Mouse (Mus musculus) kidney, embryonic 15.5 days (tissue): ENCODE measurements at regions not wholly inside any gene's neighbourhood (a gene's known extent, or its start where the extent isn't known, plus 50 kb on each side); places are given as distances from the start of the nearest gene placed in this dataset.

ENCODE experiments used
- ATAC-seq: fragments of 200-750 bp; cut with Nextera tagmentation; replicated peaks from 2 replicates; pipeline ENCODE4 v1.8.0; 2017; ENCODE audit warnings: moderate TSS enrichment; ENCODE audit not compliant: low FRiP score
- H3K27ac ChIP-seq: fragments of 300-500 bp; sonication (generic); 2 replicates; pipeline ENCODE4 v1.5.1; 2015; ENCODE audit warnings: mild to moderate bottlenecking, inconsistent platforms
- H3K27me3 ChIP-seq: fragments of 300-500 bp; sonication (generic); 2 replicates; pipeline ENCODE4 v1.6.1; 2015; ENCODE audit warnings: inconsistent platforms
- H3K36me3 ChIP-seq: fragments of 300-500 bp; sonication (generic); 2 replicates; pipeline ENCODE4 v1.6.1; 2015; ENCODE audit warnings: inconsistent platforms
- H3K4me1 ChIP-seq: fragments of 300-500 bp; sonication (generic); 2 replicates; pipeline ENCODE4 v1.6.1; 2015; ENCODE audit warnings: inconsistent platforms
- H3K4me2 ChIP-seq: fragments of 300-500 bp; sonication (generic); 2 replicates; pipeline ENCODE4 v1.6.1; 2015; ENCODE audit warnings: moderate library complexity, mild to moderate bottlenecking, inconsistent platforms
- H3K4me3 ChIP-seq: fragments of 300-500 bp; sonication (generic); replicated peaks from 2 replicates; pipeline ENCODE4 v1.5.1; 2015; ENCODE audit warnings: mild to moderate bottlenecking, inconsistent platforms
- H3K9ac ChIP-seq: fragments of 300-500 bp; sonication (generic); 2 replicates; pipeline ENCODE4 v1.6.1; 2015; ENCODE audit warnings: mild to moderate bottlenecking, inconsistent platforms
- H3K9me3 ChIP-seq: fragments of 300-500 bp; sonication (generic); replicated peaks from 2 replicates; pipeline ENCODE4 v1.6.1; 2016; ENCODE audit warnings: inconsistent platforms
- WGBS: fragments of 180-500 bp; shearing (Covaris S2); methylation state at CpG from one replicate; pipeline ENCODE4 v1.1.7; 2015; ENCODE audit warnings: mixed read lengths; 5-methylcytosine and 5-hydroxymethylcytosine counted together

DNA sequence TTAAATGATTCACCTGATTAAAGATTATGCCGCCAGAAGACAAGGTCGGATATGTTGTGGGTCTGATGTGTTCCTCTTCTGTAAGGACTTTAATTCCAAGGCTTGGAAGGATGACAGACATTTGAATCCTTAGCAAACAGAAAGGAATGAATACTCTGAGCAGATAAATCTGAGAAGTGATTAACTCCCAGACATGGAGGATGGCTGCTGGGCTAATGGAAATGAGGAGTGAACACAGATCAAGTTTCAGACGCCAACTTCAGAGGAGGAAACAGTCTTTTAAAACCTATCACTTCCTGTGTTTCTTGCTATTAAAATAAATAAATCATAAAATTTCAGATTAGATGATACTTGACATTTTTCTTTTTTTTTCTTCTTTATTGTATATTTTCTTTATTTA, 72.0 kb upstream of the Bmper start:
- no peaks in the 10 kb centered on the region; the same call in 1 of the 2 replicates for H3K27me3 ChIP-seq
- 0 out of 2 replicates have a peak, but pooled peaks cover 3% of the 10 kb centered on the region for H3K4me1 ChIP-seq
- H3K9ac ChIP-seq: no peak overlapping the region
- 39% methylated on average over 3 of the region's 3 CpGs for WGBS
- H3K36me3 ChIP-seq: no peaks in the 10 kb centered on the region
- peak; percentile 56; the same call in 1 of the 2 replicates for ATAC-seq
- H3K4me3 ChIP-seq: no peak overlapping the region
- no peaks in the 10 kb centered on the region for H3K9me3 ChIP-seq
- no peak overlapping the region for H3K4me2 ChIP-seq
- H3K27ac ChIP-seq: no peak overlapping the region

DNA sequence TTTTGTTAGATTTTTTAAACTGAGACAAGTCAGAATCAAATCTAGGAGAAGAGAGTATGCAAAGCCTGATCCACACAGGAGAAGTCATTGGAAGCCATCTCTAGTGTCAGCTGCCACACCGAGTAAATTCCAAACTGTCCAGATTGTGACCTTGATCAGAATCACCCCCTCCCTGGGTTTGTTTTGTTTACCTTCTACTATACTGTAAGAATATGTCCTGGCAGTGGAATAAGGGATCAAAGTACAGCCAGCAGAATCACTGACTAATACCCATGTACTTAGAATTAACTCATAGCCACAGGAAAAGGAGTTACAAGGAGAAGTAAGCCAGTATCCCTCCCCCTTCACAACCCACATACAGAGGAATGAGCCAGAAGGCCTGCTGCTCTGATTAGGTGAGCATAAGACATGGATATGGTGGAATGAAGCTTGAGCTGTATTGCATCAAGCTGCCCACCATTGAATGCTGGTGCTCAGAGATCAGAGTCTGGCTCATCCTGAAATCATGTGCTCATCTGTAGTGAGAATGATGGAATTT, 70.9 kb upstream of the Bmper start:
- no peaks in the 10 kb centered on the region for H3K9me3 ChIP-seq
- 66% methylated on average over 1 of the region's 1 CpGs for WGBS
- H3K36me3 ChIP-seq: no peaks in the 10 kb centered on the region
- H3K27ac ChIP-seq: no peak overlapping the region
- no peaks in the 10 kb centered on the region; the same call in 1 of the 2 replicates for H3K27me3 ChIP-seq
- H3K4me1 ChIP-seq: 0 out of 2 replicates have a peak, but pooled peaks cover 3% of the 10 kb centered on the region
- H3K4me2 ChIP-seq: no peak overlapping the region
- H3K9ac ChIP-seq: no peak overlapping the region
- no peak overlapping the region for H3K4me3 ChIP-seq
- ATAC-seq: no peak

DNA sequence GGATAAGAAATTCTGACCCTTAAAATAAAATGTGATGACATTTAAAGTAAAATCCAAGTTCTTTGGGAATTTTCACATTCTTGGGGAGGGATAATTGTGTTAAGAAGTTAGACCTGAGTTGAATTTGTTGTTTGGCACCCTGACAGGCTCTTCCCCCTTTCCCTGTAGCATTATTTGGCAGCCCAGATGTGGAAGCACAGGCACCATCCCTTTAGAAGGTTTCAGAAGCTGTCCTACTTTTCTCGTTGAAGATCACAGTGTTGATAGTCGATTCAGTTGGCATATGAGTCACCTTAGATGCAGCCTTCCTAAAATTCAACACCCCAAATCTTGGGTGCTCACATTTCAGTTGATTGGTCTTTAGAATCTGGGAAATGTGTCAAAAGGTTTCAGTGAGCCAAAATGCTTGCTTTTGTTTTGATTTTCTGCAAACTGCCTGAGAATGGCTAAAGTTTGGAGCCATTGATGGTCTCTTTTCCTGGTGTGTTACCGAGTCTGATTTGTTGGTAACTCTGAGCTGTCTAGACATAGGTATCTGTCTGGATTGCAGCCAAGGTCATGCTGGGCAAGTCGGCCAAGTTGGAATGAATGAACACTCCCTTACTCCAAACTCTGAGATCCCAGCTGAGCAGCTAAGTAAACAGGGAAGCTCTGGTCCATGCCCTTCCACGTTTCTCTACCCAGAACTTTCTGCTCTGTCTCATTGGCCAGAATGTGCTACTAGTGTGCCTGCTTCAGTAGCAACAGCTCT, 65.9 kb upstream of the Bmper start:
- 40% methylated on average over 5 of the region's 5 CpGs for WGBS

DNA sequence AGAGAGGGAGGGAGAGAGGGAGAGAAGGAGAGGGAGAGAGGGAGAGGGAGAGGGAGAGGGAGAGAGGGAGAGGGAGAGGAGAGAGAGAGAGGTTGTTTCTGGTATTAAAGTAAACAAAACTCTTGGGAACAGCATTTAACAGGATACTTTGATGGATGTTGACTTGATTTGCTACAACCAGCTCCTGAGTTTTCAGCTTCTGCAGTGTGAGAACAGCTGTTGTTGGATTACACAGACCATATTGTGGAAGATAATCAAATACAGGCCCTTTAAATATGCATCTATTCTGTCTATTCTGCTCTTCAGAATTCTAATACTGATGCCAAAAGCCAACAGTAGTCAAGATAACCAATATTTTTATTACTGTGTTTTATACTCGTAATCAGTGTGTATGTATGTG, 64.4 kb upstream of the Bmper start:
- no peaks in the 10 kb centered on the region for H3K27me3 ChIP-seq
- H3K9me3 ChIP-seq: no peaks in the 10 kb centered on the region
- no peak for ATAC-seq
- no peaks in the 10 kb centered on the region for H3K4me1 ChIP-seq
- no peaks in the 10 kb centered on the region for H3K36me3 ChIP-seq
- no peak overlapping the region for H3K9ac ChIP-seq
- H3K27ac ChIP-seq: no peak overlapping the region
- H3K4me3 ChIP-seq: no peak overlapping the region
- H3K4me2 ChIP-seq: no peak overlapping the region
- 62% methylated on average over 1 of the region's 1 CpGs for WGBS

More for the DNA sequence above, 65.9 kb upstream of the Bmper start:
- Histone ChIP-seq H3K36me3 (no peaks in the 10 kb centered on the region), H3K9ac (no peak overlapping the region), H3K4me3 (no peak overlapping the region), H3K4me2 (no peak overlapping the region), H3K4me1 (no peaks in the 10 kb centered on the region), H3K27me3 (no peaks in the 10 kb centered on the region), H3K27ac (no peak overlapping the region), H3K9me3 (no peaks in the 10 kb centered on the region)
- ATAC-seq: no peak

DNA sequence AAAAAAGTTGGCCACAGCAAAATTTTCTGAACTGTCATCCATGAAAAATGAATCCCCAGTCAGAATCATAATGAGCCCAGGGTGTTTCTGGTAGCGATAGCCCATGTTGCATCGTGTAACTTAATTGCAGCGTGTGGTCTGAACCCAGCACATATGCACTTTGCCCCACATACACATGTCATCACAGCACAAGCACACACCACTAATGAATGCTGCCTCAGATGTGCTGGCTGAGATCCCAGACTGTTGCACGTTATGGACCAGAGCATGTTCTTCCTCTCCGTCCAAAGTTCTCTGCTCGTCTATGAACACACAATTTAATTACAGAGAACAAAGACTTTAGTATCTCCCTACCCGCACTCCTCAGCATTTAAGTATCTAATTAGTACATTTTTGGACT, 61.5 kb upstream of the Bmper start:
- H3K27ac ChIP-seq: no peak overlapping the region
- H3K9me3 ChIP-seq: no peaks in the 10 kb centered on the region
- H3K9ac ChIP-seq: no peak overlapping the region
- no peak overlapping the region for H3K4me3 ChIP-seq
- ATAC-seq: no peak
- no peaks in the 10 kb centered on the region for H3K4me1 ChIP-seq
- no peaks in the 10 kb centered on the region for H3K27me3 ChIP-seq
- 79% methylated on average over 7 of the region's 7 CpGs for WGBS
- no peaks in the 10 kb centered on the region for H3K36me3 ChIP-seq
- H3K4me2 ChIP-seq: no peak overlapping the region

DNA sequence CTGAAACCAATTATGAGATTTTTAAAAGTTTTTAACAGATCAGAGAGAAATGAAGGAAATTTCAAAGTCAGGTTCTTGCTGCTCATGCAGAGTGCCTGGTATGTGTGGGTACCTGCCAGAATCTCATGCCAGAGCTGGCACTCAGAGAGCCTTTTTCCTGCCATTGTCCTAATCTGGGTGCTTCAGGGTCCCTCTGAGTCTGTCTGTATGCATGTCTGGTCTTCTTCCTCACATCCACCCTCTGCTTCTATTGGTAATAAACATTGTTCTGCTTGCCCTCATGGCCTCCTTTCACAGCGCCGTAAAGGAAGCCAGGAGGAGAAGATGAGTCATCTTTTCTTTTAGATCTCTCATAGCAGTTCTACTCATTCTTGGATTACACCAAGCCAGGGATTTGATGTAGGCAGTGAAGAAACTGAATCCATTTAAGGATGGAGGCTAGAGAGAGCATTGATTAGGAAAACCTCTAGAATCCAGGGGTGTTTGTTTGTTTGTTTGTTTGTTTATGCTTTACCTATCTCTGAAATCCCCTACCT, 55.8 kb upstream of the Bmper start:
- 62% methylated on average over 2 of the region's 2 CpGs for WGBS
- H3K9me3 ChIP-seq: no peaks in the 10 kb centered on the region

DNA sequence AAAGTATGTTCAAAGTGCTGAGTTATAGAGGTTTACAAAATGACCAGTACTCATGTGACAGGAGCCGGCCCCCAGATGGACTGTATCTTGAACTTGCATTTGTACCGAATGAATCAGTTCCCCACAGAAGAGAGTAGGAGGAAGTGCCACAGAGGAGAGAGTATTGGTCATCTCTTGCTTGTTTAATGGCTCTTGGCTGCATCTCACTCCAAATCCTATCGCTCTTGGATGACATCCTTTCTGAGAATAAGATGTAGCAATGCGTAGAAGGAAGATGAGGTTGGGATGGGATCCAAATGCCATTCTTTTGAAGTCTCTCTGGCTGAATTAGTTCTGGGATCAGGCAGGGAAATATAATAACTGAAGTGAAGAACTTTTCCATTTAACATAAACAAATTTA, 55.2 kb upstream of the Bmper start:
- H3K4me2 ChIP-seq: no peak overlapping the region
- H3K27ac ChIP-seq: no peak overlapping the region
- H3K9me3 ChIP-seq: no peaks in the 10 kb centered on the region
- no peaks in the 10 kb centered on the region for H3K27me3 ChIP-seq
- no peaks in the 10 kb centered on the region for H3K36me3 ChIP-seq
- H3K9ac ChIP-seq: no peak overlapping the region
- ATAC-seq: no peak
- no peak overlapping the region for H3K4me3 ChIP-seq
- WGBS: 69% methylated on average over 4 of the region's 4 CpGs
- H3K4me1 ChIP-seq: no peaks in the 10 kb centered on the region

More for the DNA sequence above, 55.8 kb upstream of the Bmper start:
- Histone ChIP-seq H3K9ac (no peak overlapping the region), H3K4me2 (no peak overlapping the region), H3K36me3 (no peaks in the 10 kb centered on the region), H3K4me1 (no peaks in the 10 kb centered on the region), H3K27ac (no peak overlapping the region), H3K4me3 (no peak overlapping the region), H3K27me3 (no peaks in the 10 kb centered on the region)
- no peak for ATAC-seq

DNA sequence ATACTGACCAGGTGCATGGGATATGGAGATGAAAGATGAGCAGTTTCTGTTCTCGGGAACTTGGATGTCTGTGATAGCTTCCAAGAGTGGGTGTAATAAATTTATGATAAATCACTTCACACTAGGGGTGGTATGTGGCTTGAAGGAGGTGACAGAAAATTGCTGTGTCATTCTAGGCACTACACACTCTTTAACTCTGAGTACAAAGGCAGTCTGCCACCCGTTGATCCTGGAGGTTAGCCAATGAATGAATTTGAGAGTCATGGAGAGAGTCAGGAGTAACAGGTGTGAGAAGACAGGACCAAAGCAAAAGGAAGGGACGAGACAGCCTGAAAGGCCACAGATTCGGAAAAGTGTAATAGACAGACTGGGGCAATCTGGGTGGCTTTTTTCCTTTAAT, 54.7 kb upstream of the Bmper start:
- 68% methylated on average over 4 of the region's 4 CpGs for WGBS
- H3K4me2 ChIP-seq: no peak overlapping the region
- H3K4me1 ChIP-seq: no peaks in the 10 kb centered on the region
- H3K27ac ChIP-seq: no peak overlapping the region
- no peak for ATAC-seq
- no peaks in the 10 kb centered on the region for H3K36me3 ChIP-seq
- H3K27me3 ChIP-seq: no peaks in the 10 kb centered on the region
- H3K4me3 ChIP-seq: no peak overlapping the region
- H3K9me3 ChIP-seq: no peaks in the 10 kb centered on the region
- no peak overlapping the region for H3K9ac ChIP-seq

DNA sequence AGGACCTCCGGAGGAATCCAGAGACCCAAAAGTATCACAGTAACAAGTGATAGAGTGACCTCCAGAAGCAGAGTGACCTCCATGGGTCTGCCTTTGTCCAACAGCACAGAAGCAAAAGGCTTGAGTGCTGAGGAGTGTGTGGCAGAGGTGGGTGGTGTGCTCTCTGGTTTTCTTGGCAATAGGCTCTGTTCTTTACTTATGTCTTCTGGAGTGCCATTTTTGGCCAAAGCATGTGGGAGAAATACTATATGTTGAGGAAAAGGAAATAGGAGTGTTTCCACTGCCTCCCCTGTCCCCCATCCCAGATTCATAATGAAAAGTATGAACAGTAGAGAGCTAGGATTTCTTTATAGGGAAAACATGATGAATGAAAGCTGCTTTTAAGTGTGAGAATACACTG, 51.5 kb upstream of the Bmper start:
- Histone ChIP-seq H3K9ac (no peak overlapping the region), H3K27me3 (no peaks in the 10 kb centered on the region), H3K27ac (no peak overlapping the region), H3K36me3 (no peaks in the 10 kb centered on the region), H3K4me3 (no peak overlapping the region), H3K9me3 (no peaks in the 10 kb centered on the region), H3K4me2 (no peak overlapping the region), H3K4me1 (no peaks in the 10 kb centered on the region)
- WGBS: 94% methylated on average over 1 of the region's 1 CpGs
- ATAC-seq: no peak
